Mouse (Mus musculus) embryonic fibroblast, embryonic 13.5 days (primary cell): Measurements from ENCODE around the gene Lilr4b. TPM values are rescaled to one million over a fixed set of nuclear protein-coding genes. Genes with fewer than 3 reads are reported as not detected.
"Not testable (repeated sequence)": the region's sequence is repeated elsewhere in the genome, so short reads cannot be mapped to it uniquely, and the experiment has no call there.

ENCODE experiments used
- H3K27ac ChIP-seq: 2 replicates; pipeline ENCODE4 v1.5.1; 2012; ENCODE audit warnings: low read length, control low read depth, inconsistent platforms; ENCODE audit not compliant: insufficient read depth
- H3K4me1 ChIP-seq: 2 replicates; pipeline ENCODE4 v1.6.1; 2011; ENCODE audit warnings: low read length; ENCODE audit not compliant: control insufficient read depth, insufficient read depth
- H3K4me3 ChIP-seq: 2 replicates; pipeline ENCODE4 v1.5.1; 2011; ENCODE audit warnings: mild to moderate bottlenecking, control low read depth, low read length; ENCODE audit not compliant: insufficient read depth
- CTCF ChIP-seq: IDR thresholded peaks from 2 replicates; pipeline ENCODE4 v1.5.1; 2011; ENCODE audit warnings: mild to moderate bottlenecking, control low read depth, low read length, moderate library complexity, borderline replicate concordance; ENCODE audit not compliant: insufficient read depth
- POLR2A ChIP-seq: IDR thresholded peaks from 2 replicates; pipeline ENCODE4 v1.6.1; 2011; ENCODE audit warnings: low read depth, mild to moderate bottlenecking, control low read depth, low read length, moderate library complexity
- polyA plus RNA-seq: library from polyadenylated mRNA; stranded (reverse); fragments of >200 nt; gene quantifications from 2 replicates; pipeline ENCODE4 v1.2.4, GENCODE M21; 2011; ENCODE audit warnings: low read depth; ENCODE audit not compliant: missing spikeins, insufficient read length

Lilr4b gene
- 1.0 and 7.1 TPM in 2 replicates for polyA plus RNA-seq

GRCm38 (mm10) chr10:51480397-51480796 lies at the start of gene Lilr4b, which contains the start of gene Gm49339:
Gene Lilr4b, plus strand, starts transcription at chr10:51480632.
Gene Gm49339, plus strand, starts transcription at chr10:51480612.
- H3K27ac ChIP-seq, H3K4me1 ChIP-seq: not testable (repeated sequence)

GRCm38 (mm10) chr10:51432940-51433339 lies 47.5 kb upstream of the Lilr4b start:
- TF ChIP-seq POLR2A (no peak), CTCF (no peak)
- H3K4me1 ChIP-seq: no peaks in the 10 kb centered on the region
- no peak overlapping the region for H3K27ac ChIP-seq
- no peak overlapping the region for H3K4me3 ChIP-seq

More at GRCm38 (mm10) chr10:51480397-51480796, at the start of gene Lilr4b, which contains the start of gene Gm49339:
- not testable (repeated sequence) for H3K4me3 ChIP-seq

GRCm38 (mm10) chr10:51435684-51436083 lies 44.7 kb upstream of the Lilr4b start:
- TF ChIP-seq CTCF (no peak), POLR2A (no peak)
- H3K27ac ChIP-seq: no peak overlapping the region
- H3K4me1 ChIP-seq: no peaks in the 10 kb centered on the region
- H3K4me3 ChIP-seq: no peak overlapping the region

GRCm38 (mm10) chr10:51451610-51452009 lies 28.8 kb upstream of the Lilr4b start:
- TF ChIP-seq POLR2A: no peak
- no peak for TF ChIP-seq CTCF
- Histone ChIP-seq H3K4me3 (no peak overlapping the region), H3K4me1 (no peaks in the 10 kb centered on the region), H3K27ac (no peak overlapping the region)

GRCm38 (mm10) chr10:51453616-51454298 lies 26.7 kb upstream of the Lilr4b start:
- H3K4me1 ChIP-seq: no peaks in the 10 kb centered on the region
- TF ChIP-seq CTCF (no peak), POLR2A (no peak)
- no peak overlapping the region for H3K4me3 ChIP-seq
- no peak overlapping the region for H3K27ac ChIP-seq

- Histone ChIP-seq H3K27ac (no peak overlapping the region), H3K4me1 (no peaks in the 10 kb centered on the region), H3K4me3 (no peak overlapping the region)
- TF ChIP-seq CTCF (no peak), POLR2A (no peak)
Observed at GRCm38 (mm10) chr10:51454365-51454764, 26.1 kb upstream of the Lilr4b start.

GRCm38 (mm10) chr10:51455762-51456161 lies 24.7 kb upstream of the Lilr4b start:
- Histone ChIP-seq H3K27ac (no peak overlapping the region), H3K4me3 (no peak overlapping the region), H3K4me1 (no peaks in the 10 kb centered on the region)
- no peak for TF ChIP-seq CTCF
- no peak for TF ChIP-seq POLR2A

GRCm38 (mm10) chr10:51456369-51456768 lies 24.1 kb upstream of the Lilr4b start:
- Histone ChIP-seq H3K4me3 (no peak overlapping the region), H3K4me1 (no peaks in the 10 kb centered on the region), H3K27ac (no peak overlapping the region)
- TF ChIP-seq POLR2A (no peak), CTCF (no peak)

- not testable (repeated sequence) for H3K4me3 ChIP-seq, H3K27ac ChIP-seq, H3K4me1 ChIP-seq
Observed at GRCm38 (mm10) chr10:51463800-51464199, 16.6 kb upstream of the Lilr4b start.

- H3K4me1 ChIP-seq, H3K4me3 ChIP-seq, H3K27ac ChIP-seq: not testable (repeated sequence)
Observed at GRCm38 (mm10) chr10:51490691-51491090, 10.3 kb downstream of the Lilr4b start, which contains the start of gene Lilrb4a. Gene Lilrb4a, plus strand, starts transcription at chr10:51490956.

GRCm38 (mm10) chr10:51520021-51520420 lies 39.6 kb downstream of the Lilr4b start:
- no peak overlapping the region for H3K4me3 ChIP-seq
- TF ChIP-seq POLR2A: no peak
- TF ChIP-seq CTCF: no peak
- H3K4me1 ChIP-seq: no peaks in the 10 kb centered on the region
- H3K27ac ChIP-seq: no peak overlapping the region
